Mouse (Mus musculus): Measurements from ENCODE around the gene Plekho1.
"Not testable (repeated sequence)": the region's sequence is repeated elsewhere in the genome, so short reads cannot be mapped to it uniquely, and the experiment has no call there.

Gene Plekho1

GRCm38 (mm10) chr3:95995802-95996428, at the start of gene Plekho1:
TSS of gene Plekho1 (minus strand) at chr3:95996001.
- DNase-seq (ENCODE audit: low read depth, low spot score): no peak

- not testable (repeated sequence) for DNase-seq (ENCODE audit: low read depth, low spot score)
These were observed 48.8 kb upstream of the Plekho1 start for GRCm38 (mm10) chr3:96044559-96044958.

- DNase-seq (ENCODE audit: low read depth, low spot score): no peak
These were observed 47.3 kb upstream of the Plekho1 start for GRCm38 (mm10) chr3:96043104-96043503.

- DNase-seq (ENCODE audit: low read depth, low spot score): no peak
These were observed 45.3 kb upstream of the Plekho1 start for GRCm38 (mm10) chr3:96041079-96041478.

GRCm38 (mm10) chr3:96040663-96041006, 44.8 kb upstream of the Plekho1 start:
- no peak for DNase-seq (ENCODE audit: low read depth, low spot score)

GRCm38 (mm10) chr3:96039857-96040662, 44.3 kb upstream of the Plekho1 start:
- DNase-seq (ENCODE audit: low read depth, low spot score): no peak

GRCm38 (mm10) chr3:96038851-96039250, 43.0 kb upstream of the Plekho1 start:
- no peak for DNase-seq (ENCODE audit: low read depth, low spot score)

- DNase-seq (ENCODE audit: low read depth, low spot score): no peak
These were observed 42.4 kb upstream of the Plekho1 start for GRCm38 (mm10) chr3:96038156-96038555.

GRCm38 (mm10) chr3:96036796-96037195, 41.0 kb upstream of the Plekho1 start:
- DNase-seq (ENCODE audit: low read depth, low spot score): no peak

GRCm38 (mm10) chr3:96033046-96033445, 37.2 kb upstream of the Plekho1 start:
- DNase-seq (ENCODE audit: low read depth, low spot score): no peak

- DNase-seq (ENCODE audit: low read depth, low spot score): no peak
These were observed 36.8 kb upstream of the Plekho1 start for GRCm38 (mm10) chr3:96032652-96033017.

GRCm38 (mm10) chr3:96031991-96032651, 36.3 kb upstream of the Plekho1 start:
- no peak for DNase-seq (ENCODE audit: low read depth, low spot score)

GRCm38 (mm10) chr3:96029766-96030165, 34.0 kb upstream of the Plekho1 start:
- no peak for DNase-seq (ENCODE audit: low read depth, low spot score)

GRCm38 (mm10) chr3:96029336-96029735, 33.5 kb upstream of the Plekho1 start:
- DNase-seq (ENCODE audit: low read depth, low spot score): no peak

- DNase-seq (ENCODE audit: low read depth, low spot score): no peak
These were observed 32.1 kb upstream of the Plekho1 start for GRCm38 (mm10) chr3:96027875-96028274.

- no peak for DNase-seq (ENCODE audit: low read depth, low spot score)
These were observed 31.3 kb upstream of the Plekho1 start for GRCm38 (mm10) chr3:96027145-96027544.

- DNase-seq (ENCODE audit: low read depth, low spot score): no peak
These were observed 25.8 kb upstream of the Plekho1 start for GRCm38 (mm10) chr3:96021421-96022128.

- no peak for DNase-seq (ENCODE audit: low read depth, low spot score)
These were observed 24.9 kb upstream of the Plekho1 start for GRCm38 (mm10) chr3:96020735-96021134.

- no peak for DNase-seq (ENCODE audit: low read depth, low spot score)
These were observed 21.7 kb upstream of the Plekho1 start for GRCm38 (mm10) chr3:96017461-96017860.

GRCm38 (mm10) chr3:96016257-96016889, 20.6 kb upstream of the Plekho1 start:
- no peak for DNase-seq (ENCODE audit: low read depth, low spot score)

GRCm38 (mm10) chr3:96015681-96016080, 19.9 kb upstream of the Plekho1 start:
- no peak for DNase-seq (ENCODE audit: low read depth, low spot score)

- no peak for DNase-seq (ENCODE audit: low read depth, low spot score)
These were observed 17.0 kb upstream of the Plekho1 start for GRCm38 (mm10) chr3:96012805-96013204.

Data from WW6 (cell line).